Mouse (Mus musculus) right cerebral cortex, postnatal 25 days (tissue): Measurements from ENCODE around the gene Dnmt3b.
"Not testable (repeated sequence)": the region's sequence is repeated elsewhere in the genome, so short reads cannot be mapped to it uniquely, and the experiment has no call there.

Experiments used
- DNase-seq: peaks from one replicate; pipeline ENCODE4 v3.0.0; 2022

Dnmt3b gene

DNA sequence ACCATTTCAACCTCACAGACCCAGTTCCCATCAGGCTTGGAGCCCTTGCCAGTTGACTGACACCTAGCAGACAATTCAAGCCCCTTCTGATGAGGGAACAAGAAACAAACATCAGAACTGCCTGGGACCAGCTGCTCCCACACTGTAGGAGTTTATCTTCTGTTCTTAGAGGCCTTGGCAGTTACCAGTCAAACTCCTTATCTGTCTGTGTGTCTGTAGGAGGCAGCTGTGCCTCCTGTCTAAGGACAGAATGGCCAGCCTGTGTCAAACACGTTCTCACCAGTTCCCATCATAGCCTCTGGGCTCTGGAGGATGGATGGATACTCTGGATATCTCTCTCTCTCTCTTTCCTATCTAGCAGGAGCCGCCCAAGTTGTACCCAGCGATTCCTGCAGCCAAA lies 68.6 kb downstream of the Dnmt3b start:
- not testable (repeated sequence) for DNase-seq

DNA sequence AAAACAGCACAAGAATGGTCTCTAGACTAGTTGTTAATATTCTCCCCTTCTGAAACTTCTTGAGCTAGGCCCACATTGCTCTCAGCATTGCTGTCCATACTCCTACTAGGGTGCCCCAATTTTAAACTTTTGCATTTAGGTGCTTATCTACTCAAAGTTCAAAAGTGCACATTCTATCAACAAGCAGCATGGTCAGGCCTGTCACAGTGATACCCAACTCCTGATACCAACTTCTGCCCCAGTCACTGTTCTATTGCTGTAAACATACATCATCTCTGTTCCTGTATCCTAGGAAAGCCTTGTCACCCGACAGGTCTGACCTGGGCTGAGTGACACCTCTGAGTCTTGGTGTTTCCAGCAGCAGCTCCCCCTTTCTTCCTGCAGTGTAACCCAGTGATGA lies 73.8 kb downstream of the Dnmt3b start:
- no peak for DNase-seq

- DNase-seq = no peak
Measured at GRCm38 (mm10) chr2:153724424-153724823, 75.2 kb downstream of the Dnmt3b start.

- DNase-seq = no peak
Measured at GRCm38 (mm10) chr2:153724871-153725270, 75.6 kb downstream of the Dnmt3b start.

GRCm38 (mm10) chr2:153725291-153725690 lies 76.0 kb downstream of the Dnmt3b start:
- DNase-seq = no peak

GRCm38 (mm10) chr2:153734033-153734432 lies 84.8 kb downstream of the Dnmt3b start:
- DNase-seq = no peak
